Mouse (Mus musculus) liver, embryonic 13.5 days (tissue): ENCODE measurements around the gene Hnrnpab. TPM values are rescaled to one million over a fixed set of nuclear protein-coding genes. Genes with fewer than 3 reads are reported as not detected.
A peak's percentile ranks its signal among the peaks of the same experiment; 100 is the strongest.

ENCODE experiments used
- ATAC-seq: fragments of 200-750 bp; cut with Nextera tagmentation; 2 replicates; pipeline ENCODE4 v1.8.0; 2017; ENCODE audit warnings: low read depth, mild to moderate bottlenecking, moderate number of reproducible peaks, moderate library complexity
- DNase-seq: peaks from one replicate; pipeline ENCODE4 v3.0.0; 2022
- H3K27ac ChIP-seq: fragments of 300-500 bp; sonication (generic); 2 replicates; pipeline ENCODE4 v1.5.1; 2015; ENCODE audit warnings: moderate library complexity, mild to moderate bottlenecking, inconsistent platforms
- H3K27me3 ChIP-seq: fragments of 300-500 bp; sonication (generic); 2 replicates; pipeline ENCODE4 v1.6.1; 2015; ENCODE audit warnings: mild to moderate bottlenecking, inconsistent platforms
- H3K36me3 ChIP-seq: fragments of 300-500 bp; sonication (generic); 2 replicates; pipeline ENCODE4 v1.6.1; 2015; ENCODE audit warnings: mild to moderate bottlenecking, inconsistent platforms
- H3K4me1 ChIP-seq: fragments of 300-500 bp; sonication (generic); replicated peaks from 2 replicates; pipeline ENCODE4 v1.6.1; 2015; ENCODE audit warnings: inconsistent platforms
- H3K4me2 ChIP-seq: fragments of 300-500 bp; sonication (generic); 2 replicates; pipeline ENCODE4 v1.6.1; 2015; ENCODE audit warnings: inconsistent platforms, mild to moderate bottlenecking, moderate library complexity
- H3K4me3 ChIP-seq: fragments of 300-500 bp; sonication (generic); replicated peaks from 2 replicates; pipeline ENCODE4 v1.5.1; 2015; ENCODE audit warnings: mild to moderate bottlenecking, inconsistent platforms
- H3K9ac ChIP-seq: fragments of 300-500 bp; sonication (generic); 2 replicates; pipeline ENCODE4 v1.6.1; 2015; ENCODE audit warnings: mild to moderate bottlenecking, inconsistent platforms
- H3K9me3 ChIP-seq: fragments of 300-500 bp; sonication (generic); replicated peaks from 2 replicates; pipeline ENCODE4 v1.6.1; 2016; ENCODE audit warnings: inconsistent platforms
- whole genome bisulfite sequencing: fragments of 180-500 bp; shearing (Covaris S2); methylation state at CpG from one replicate; pipeline ENCODE4 v1.1.7; 2015; ENCODE audit not compliant: insufficient replicate concordance; 5-methylcytosine and 5-hydroxymethylcytosine counted together
- polyA plus RNA-seq: library from polyadenylated mRNA; unstranded; fragments of >200 nt; fragmentation: Nextera tagmentation; extraction: Ambion mirVana; gene quantifications from 2 replicates; pipeline ENCODE4 v1.2.1, GENCODE M21; 2015

Hnrnpab gene
- polyA plus RNA-seq, 1 experiment from 2014 or later: 250 TPM

DNA sequence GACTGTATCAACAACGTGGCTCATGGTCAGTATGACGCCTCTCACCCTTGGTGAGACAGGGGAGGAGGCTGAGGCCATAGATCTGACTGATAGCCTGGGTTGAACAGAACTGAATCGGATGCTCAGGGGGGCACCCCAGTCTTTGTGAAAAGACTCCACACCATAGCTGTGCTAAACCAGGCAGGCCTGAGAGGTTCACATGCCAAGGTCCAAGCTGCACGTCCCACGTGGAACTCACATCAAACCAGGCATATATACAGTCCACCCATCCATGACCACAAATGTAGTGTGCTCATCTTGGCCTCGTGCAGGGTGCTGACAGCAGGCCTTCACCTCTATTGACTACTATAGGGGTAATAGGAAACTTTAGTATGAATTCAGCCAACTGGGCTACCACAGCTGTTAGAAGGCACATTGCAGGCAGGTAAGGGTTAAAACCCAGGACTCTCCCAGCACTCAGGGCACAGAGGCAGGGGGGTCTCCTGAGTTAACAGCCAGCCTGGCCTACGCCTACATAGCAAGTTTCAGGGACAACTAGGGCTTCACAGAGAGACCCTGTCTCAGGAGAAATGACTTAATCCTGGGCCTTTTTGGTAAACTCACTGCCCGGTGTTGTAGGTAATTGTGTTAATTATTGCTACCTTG is 20.9 kb downstream of the Hnrnpab start:
- Histone ChIP-seq H3K27me3 (no peaks in the 10 kb centered on the region), H3K4me3 (peak overlapping the region; percentile 89), H3K4me2 (peak overlapping the region; percentile 83), H3K9me3 (no peaks in the 10 kb centered on the region), H3K36me3 (peaks cover 52% of the 10 kb centered on the region), H3K4me1 (peaks cover 45% of the 10 kb centered on the region), H3K9ac (peak overlapping the region; percentile 95), H3K27ac (peak overlapping the region; percentile 95)
- ATAC-seq (no peak), DNase-seq (no peak)
- WGBS: 34% methylated on average over 8 of the region's 8 CpGs

- H3K27me3 ChIP-seq: no peaks in the 10 kb centered on the region
- peaks cover 41% of the 10 kb centered on the region for H3K36me3 ChIP-seq
- peak within 1 kb of the TSS; percentile 89 for H3K4me3 ChIP-seq
- peak; percentile 91 for ATAC-seq
- peak; percentile 98 for DNase-seq
- peak within 1 kb of the TSS; percentile 95 for H3K9ac ChIP-seq
- H3K4me2 ChIP-seq: peak within 1 kb of the TSS; percentile 83
- WGBS: under 1% methylated on average over 59 of the region's 59 CpGs
- H3K4me1 ChIP-seq: peaks cover 45% of the 10 kb centered on the region
- no peaks in the 10 kb centered on the region for H3K9me3 ChIP-seq
- H3K27ac ChIP-seq: peak within 1 kb of the TSS; percentile 95
Observed at GRCm38 (mm10) chr11:51584431-51585248, 22.0 kb downstream of the Hnrnpab start, which contains the start of gene Phykpl. Gene Phykpl (plus strand): TSS chr11:51584757.

- peak overlapping the region; percentile 95 for H3K9ac ChIP-seq
- H3K9me3 ChIP-seq: no peaks in the 10 kb centered on the region
- ATAC-seq (peak; percentile 19), DNase-seq (peak; percentile 25)
- peak overlapping the region; percentile 83 for H3K4me2 ChIP-seq
- peak overlapping the region; percentile 95 for H3K27ac ChIP-seq
- H3K4me1 ChIP-seq: peaks cover 45% of the 10 kb centered on the region
- peaks cover 35% of the 10 kb centered on the region for H3K36me3 ChIP-seq
- peak overlapping the region; percentile 89 for H3K4me3 ChIP-seq
- H3K27me3 ChIP-seq: no peaks in the 10 kb centered on the region
- 20% methylated on average over 9 of the region's 9 CpGs for WGBS
Observed at GRCm38 (mm10) chr11:51584057-51584430, 22.6 kb downstream of the Hnrnpab start.

DNA sequence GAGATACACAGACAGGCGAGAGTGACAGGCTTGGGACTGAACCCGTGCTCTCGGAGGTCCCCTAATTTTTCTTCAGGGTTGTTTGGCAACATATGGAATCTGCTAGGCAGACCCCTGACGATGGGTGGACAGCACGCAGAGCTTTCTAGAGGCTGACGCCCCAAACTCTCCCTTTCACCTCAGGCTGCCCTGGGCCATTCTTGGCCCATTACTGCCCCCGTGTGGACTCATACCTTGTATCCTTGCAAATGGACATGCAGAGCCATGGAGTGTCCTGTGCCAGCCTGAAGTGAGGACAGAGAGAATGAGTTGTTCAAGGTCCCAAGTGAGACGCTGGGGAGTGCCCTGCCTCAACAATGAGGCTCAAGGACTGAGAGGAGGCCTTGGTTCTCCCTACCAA is 23.9 kb downstream of the Hnrnpab start:
- Histone ChIP-seq H3K27ac (no peak overlapping the region), H3K9me3 (no peaks in the 10 kb centered on the region), H3K4me2 (no peak overlapping the region), H3K36me3 (peaks cover 22% of the 10 kb centered on the region), H3K9ac (no peak overlapping the region), H3K27me3 (no peaks in the 10 kb centered on the region), H3K4me1 (peaks cover 43% of the 10 kb centered on the region), H3K4me3 (no peak overlapping the region)
- DNase-seq: peak; percentile 67
- WGBS: 19% methylated on average over 8 of the region's 8 CpGs
- ATAC-seq: no peak

- H3K4me3 ChIP-seq: no peak overlapping the region
- 45% methylated on average over 4 of the region's 4 CpGs for WGBS
- no peaks in the 10 kb centered on the region for H3K9me3 ChIP-seq
- ATAC-seq (no peak), DNase-seq (no peak)
- no peaks in the 10 kb centered on the region for H3K36me3 ChIP-seq
- H3K9ac ChIP-seq: no peak overlapping the region
- H3K4me2 ChIP-seq: no peak overlapping the region
- H3K27ac ChIP-seq: no peak overlapping the region
- H3K27me3 ChIP-seq: no peaks in the 10 kb centered on the region
- H3K4me1 ChIP-seq: peaks cover 12% of the 10 kb centered on the region
Observed at GRCm38 (mm10) chr11:51579024-51579423, 27.6 kb downstream of the Hnrnpab start.

- no peak for DNase-seq
- Histone ChIP-seq H3K4me2 (no peak overlapping the region), H3K4me1 (no peaks in the 10 kb centered on the region), H3K36me3 (no peaks in the 10 kb centered on the region), H3K27ac (no peak overlapping the region), H3K9me3 (no peaks in the 10 kb centered on the region), H3K9ac (no peak overlapping the region), H3K4me3 (no peak overlapping the region), H3K27me3 (no peaks in the 10 kb centered on the region)
- ATAC-seq: no peak
- WGBS: 43% methylated on average over 7 of the region's 7 CpGs
Observed at GRCm38 (mm10) chr11:51577587-51577986, 29.1 kb downstream of the Hnrnpab start.

- DNase-seq (no peak), ATAC-seq (no peak)
- Histone ChIP-seq H3K9ac (no peak overlapping the region), H3K27me3 (no peaks in the 10 kb centered on the region), H3K36me3 (no peaks in the 10 kb centered on the region), H3K4me1 (no peaks in the 10 kb centered on the region; the same call in 1 of the 2 replicates), H3K27ac (no peak overlapping the region), H3K4me3 (no peak overlapping the region), H3K9me3 (no peaks in the 10 kb centered on the region), H3K4me2 (no peak overlapping the region)
- 67% methylated on average over 4 of the region's 4 CpGs for WGBS
Observed at GRCm38 (mm10) chr11:51576454-51576853, 30.2 kb downstream of the Hnrnpab start.

DNA sequence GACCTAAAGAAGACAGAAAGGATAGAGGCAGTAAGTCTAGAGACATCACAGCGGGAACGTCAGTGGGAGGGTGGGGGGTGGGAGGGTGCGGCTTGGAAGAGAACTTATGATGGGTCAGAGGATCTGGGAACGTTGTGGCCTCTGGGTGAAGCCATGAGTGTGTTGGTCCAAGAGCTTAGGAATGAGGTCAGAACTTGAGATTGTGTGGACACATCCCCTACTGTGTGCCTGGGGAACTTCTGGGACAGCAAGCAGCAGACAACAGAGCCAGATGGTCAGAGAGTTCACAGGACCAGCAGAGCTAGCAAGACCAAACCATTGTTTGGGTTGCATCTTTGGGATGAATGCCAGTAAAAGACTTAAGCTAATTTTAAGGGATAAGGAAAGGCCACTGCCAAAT is 37.8 kb downstream of the Hnrnpab start:
- Histone ChIP-seq H3K9me3 (no peaks in the 10 kb centered on the region; the same call in 1 of the 2 replicates), H3K27ac (no peak overlapping the region), H3K4me1 (peaks cover 2% of the 10 kb centered on the region; the same call in 1 of the 2 replicates), H3K4me3 (no peak overlapping the region), H3K4me2 (no peak overlapping the region), H3K9ac (no peak overlapping the region), H3K27me3 (no peaks in the 10 kb centered on the region), H3K36me3 (no peaks in the 10 kb centered on the region)
- 81% methylated on average over 4 of the region's 4 CpGs for WGBS
- ATAC-seq (no peak), DNase-seq (no peak)

GRCm38 (mm10) chr11:51565951-51566350 is 40.7 kb downstream of the Hnrnpab start:
- Histone ChIP-seq H3K27ac (no peak overlapping the region), H3K4me3 (no peak overlapping the region), H3K36me3 (no peaks in the 10 kb centered on the region), H3K9me3 (no peaks in the 10 kb centered on the region; the same call in 1 of the 2 replicates), H3K4me1 (0 out of 2 replicates have a peak, but pooled peaks cover 2% of the 10 kb centered on the region), H3K4me2 (no peak overlapping the region), H3K27me3 (no peaks in the 10 kb centered on the region), H3K9ac (no peak overlapping the region)
- DNase-seq: no peak
- ATAC-seq: no peak
- WGBS: 78% methylated on average over 6 of the region's 6 CpGs

- ATAC-seq (peak; percentile 31; the same call in 1 of the 2 replicates), DNase-seq (no peak)
- Histone ChIP-seq H3K4me3 (no peak overlapping the region), H3K27ac (no peak overlapping the region), H3K27me3 (no peaks in the 10 kb centered on the region), H3K4me2 (no peak overlapping the region), H3K4me1 (0 out of 2 replicates have a peak, but pooled peaks cover 2% of the 10 kb centered on the region), H3K9me3 (no peaks in the 10 kb centered on the region; the same call in 1 of the 2 replicates), H3K9ac (no peak overlapping the region), H3K36me3 (no peaks in the 10 kb centered on the region)
- 23% methylated on average over 3 of the region's 3 CpGs for WGBS
Observed at GRCm38 (mm10) chr11:51565062-51565461, 41.6 kb downstream of the Hnrnpab start.

DNA sequence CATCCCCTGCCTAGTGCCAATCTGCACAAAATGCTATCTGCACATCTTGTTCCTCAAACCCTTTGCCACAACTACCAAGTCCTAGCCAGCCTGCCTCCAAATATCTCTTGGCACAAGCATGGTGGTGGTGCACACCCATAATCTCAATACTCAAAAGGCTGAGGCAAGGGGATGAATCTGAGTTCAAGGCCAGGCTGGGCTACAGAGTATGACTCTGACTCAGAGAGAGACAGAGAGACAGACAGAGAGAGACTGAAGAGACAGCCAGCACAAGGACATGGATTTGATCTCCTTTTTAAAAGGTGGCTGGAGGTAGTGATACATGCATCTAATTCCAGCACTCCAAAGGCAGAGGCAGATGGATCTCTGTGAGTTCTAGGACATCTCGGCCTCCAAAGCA is 43.4 kb downstream of the Hnrnpab start:
- H3K36me3 ChIP-seq: no peaks in the 10 kb centered on the region
- WGBS: 74% methylated on average over 1 of the region's 1 CpGs
- H3K4me3 ChIP-seq: no peak overlapping the region
- no peak for ATAC-seq
- DNase-seq: no peak
- H3K9me3 ChIP-seq: no peaks in the 10 kb centered on the region; the same call in 1 of the 2 replicates
- no peak overlapping the region for H3K4me2 ChIP-seq
- no peak overlapping the region for H3K9ac ChIP-seq
- H3K27me3 ChIP-seq: no peaks in the 10 kb centered on the region
- H3K4me1 ChIP-seq: 0 out of 2 replicates have a peak, but pooled peaks cover 2% of the 10 kb centered on the region
- no peak overlapping the region for H3K27ac ChIP-seq
